ENCODE assay signal across 25 mouse cellular contexts in genomic region chr5:44197806-44198205, GRCm38 (mm10). TPM values are rescaled to one million over a fixed set of nuclear protein-coding genes. Genes with fewer than 3 reads are reported as not detected.
DNase-seq lines count a peak whose midpoint lies in the region; ATAC-seq and TF ChIP-seq lines count a peak whose summit lies in the region.
"Had no signal": no experiment of that assay in that cellular context is flagged by ENCODE, and none has a peak within 500 bp of the region (broad histone marks: within the 10 kb centered on the region; RNA-seq: fewer than 3 reads in every experiment).

No protein-coding gene starts in this region.

- no peak for ATAC-seq in limb, embryonic 11.5 days (ENCODE audit: insufficient number of reproducible peaks, low FRiP score, low TSS enrichment, low read depth)
- ATAC-seq: forebrain, embryonic 15.5 days; hindbrain, embryonic 16.5 days; intestine, embryonic 15.5 days had no signal

- DNase-seq in heart, adult 11 months, result peak; percentile 1
- no peak for DNase-seq in heart, adult 2 months
- DNase-seq in limb, embryonic 11.5 days (ENCODE audit: low spot score), result peak; percentile 16
- DNase-seq in limb, embryonic 10.5 days (ENCODE audit: low spot score), result no peak
- no peak for DNase-seq in MEL (ENCODE audit: low read depth, low spot score)
- DNase-seq in retina, postnatal 1 day, result peak; percentile 64
- no peak for DNase-seq in thymus, adult 2 months
- DNase-seq: adrenal gland, adult 8-10 months; adrenal gland, postnatal 25 days; B cell, adult 2 months; cerebellum, adult 11-12 months; cerebellum, adult 8-10 months; gastrocnemius, postnatal 25 days; heart, postnatal 14 days had no signal

- no peak for TF ChIP-seq EP300 in heart, adult 2 months (IDR thresholded peaks at IDR 0.05; ENCODE audit: insufficient read depth, low read depth, low read length)
- TF ChIP-seq EP300 in MEL (IDR thresholded peaks at IDR 0.05; ENCODE audit: low read depth in 1 of 2, low read length in 2 of 2), result no peak

- TF ChIP-seq POLR2A in heart, adult 2 months (IDR thresholded peaks at IDR 0.05; ENCODE audit: insufficient read depth, low read depth, low read length), result no peak
- no peak for TF ChIP-seq POLR2A in MEL (IDR thresholded peaks at IDR 0.05; ENCODE audit: control insufficient read depth in 1 of 2, insufficient read depth in 1 of 2, low read depth in 1 of 2, low read length in 2 of 2, poor library complexity in 1 of 2)
- no peak for TF ChIP-seq POLR2A in thymus, adult 2 months (IDR thresholded peaks at IDR 0.05; ENCODE audit: control insufficient read depth, extremely low read depth, insufficient read depth, low read length, poor library complexity)

- no peak for TF ChIP-seq CTCF in heart, adult 2 months (IDR thresholded peaks at IDR 0.05)
- no peak for TF ChIP-seq CTCF in MEL (IDR thresholded peaks at IDR 0.05 in 2 of 3, conservative IDR thresholded peaks at IDR 0.05 in 1 of 3; ENCODE audit: control insufficient read depth in 1 of 3, insufficient read depth in 1 of 3, low read depth in 2 of 3, low read length in 3 of 3, poor library complexity in 1 of 3, severe bottlenecking in 1 of 3)
- no peak for TF ChIP-seq CTCF in thymus, adult 2 months (IDR thresholded peaks at IDR 0.05; ENCODE audit: borderline replicate concordance, control insufficient read depth, extremely low read depth, insufficient read depth, low read length, poor library complexity)

- intact Hi-C loops in heart, adult 2 months (cut with DNase I), result no loop called here

- H3K4me1 ChIP-seq in heart, adult 2 months (ENCODE audit: control insufficient read depth, insufficient read depth, low read length), result no peaks in the 10 kb centered on the region
- no peaks in the 10 kb centered on the region; the same call in 1 of the 2 replicates for H3K4me1 ChIP-seq in limb, embryonic 11.5 days (ENCODE audit: control insufficient read depth, insufficient read depth, low read length)
- H3K4me1 ChIP-seq in limb, embryonic 10.5 days, result no peaks in the 10 kb centered on the region
- H3K4me1 ChIP-seq in MEL (ENCODE audit: control insufficient read depth in 1 of 2, insufficient read depth in 2 of 2, low read length in 2 of 2), result peaks cover 3 to 24% of the 10 kb centered on the region in 2 experiments
- H3K4me1 ChIP-seq in thymus, adult 2 months (replicated peaks; ENCODE audit: control insufficient read depth, insufficient read depth, low read length), result peaks cover 2% of the 10 kb centered on the region; the same call in 1 of the 2 replicates
- H3K4me1 ChIP-seq: embryonic facial prominence, embryonic 12.5 days; forebrain, embryonic 12.5 days; forebrain, embryonic 15.5 days; hindbrain, embryonic 10.5 days; hindbrain, embryonic 13.5 days; intestine, embryonic 15.5 days had no signal

- H3K36me3 ChIP-seq in heart, adult 2 months (ENCODE audit: control insufficient read depth, insufficient read depth, low read length), result peaks cover 3% of the 10 kb centered on the region
- H3K36me3 ChIP-seq in limb, embryonic 11.5 days (ENCODE audit: control insufficient read depth, insufficient read depth, low read length), result peaks cover 8% of the 10 kb centered on the region
- H3K36me3 ChIP-seq in limb, embryonic 10.5 days, result peaks cover 38% of the 10 kb centered on the region
- peaks cover 19 to 35% of the 10 kb centered on the region in 2 experiments for H3K36me3 ChIP-seq in MEL (ENCODE audit: control insufficient read depth in 1 of 2, insufficient read depth in 2 of 2, low read length in 2 of 2)
- H3K36me3 ChIP-seq in thymus, adult 2 months (ENCODE audit: control insufficient read depth, insufficient read depth, low read length), result peaks cover 51% of the 10 kb centered on the region

- no peaks in the 10 kb centered on the region for H3K27me3 ChIP-seq in heart, adult 2 months (ENCODE audit: control insufficient read depth, insufficient read depth, low read length)
- H3K27me3 ChIP-seq in limb, embryonic 11.5 days (ENCODE audit: control insufficient read depth, insufficient read depth, low read length), result no peaks in the 10 kb centered on the region
- no peaks in the 10 kb centered on the region for H3K27me3 ChIP-seq in limb, embryonic 10.5 days (ENCODE audit: low read depth, poor library complexity, severe bottlenecking)
- no peaks in the 10 kb centered on the region for H3K27me3 ChIP-seq in MEL (ENCODE audit: control insufficient read depth in 1 of 2, insufficient read depth in 2 of 2, low read length in 2 of 2)
- no peaks in the 10 kb centered on the region for H3K27me3 ChIP-seq in thymus, adult 2 months (ENCODE audit: control insufficient read depth, insufficient read depth, low read length)
- H3K27me3 ChIP-seq: CH12.LX; embryonic facial prominence, embryonic 12.5 days; forebrain, embryonic 12.5 days; forebrain, embryonic 15.5 days; heart, embryonic 12.5 days; hindbrain, embryonic 13.5 days; intestine, embryonic 15.5 days had no signal

- WGBS in heart, adult 2 months, result 68% methylated on average over 5 of the region's 5 CpGs
- 62% methylated on average over 5 of the region's 5 CpGs for WGBS in limb, embryonic 11.5 days
- WGBS in limb, embryonic 10.5 days, result 79% methylated on average over 5 of the region's 5 CpGs
- 27% methylated on average over 5 of the region's 5 CpGs for WGBS in thymus, adult 2 months

- H3K4me3 ChIP-seq in heart, adult 2 months, result no peak overlapping the region
- no peak overlapping the region for H3K4me3 ChIP-seq in limb, embryonic 11.5 days (ENCODE audit: low read depth, low read length)
- no peak overlapping the region for H3K4me3 ChIP-seq in limb, embryonic 10.5 days
- H3K4me3 ChIP-seq in MEL (ENCODE audit: control insufficient read depth in 1 of 2, insufficient read depth in 1 of 2, low read depth in 2 of 2, low read length in 2 of 2), result no peak overlapping the region
- no peak overlapping the region for H3K4me3 ChIP-seq in thymus, adult 2 months (ENCODE audit: control insufficient read depth, insufficient read depth, low read length)
- H3K4me3 ChIP-seq: embryonic facial prominence, embryonic 12.5 days; erythroblast, embryonic 14.5 days; forebrain, embryonic 12.5 days; forebrain, embryonic 15.5 days; heart, embryonic 12.5 days; hindbrain, embryonic 10.5 days; hindbrain, embryonic 13.5 days; intestine, embryonic 15.5 days had no signal

- H3K4me2 ChIP-seq in limb, embryonic 11.5 days (ENCODE audit: low read depth, severe bottlenecking), result no peak overlapping the region
- H3K4me2 ChIP-seq: embryonic facial prominence, embryonic 12.5 days; forebrain, embryonic 12.5 days; forebrain, embryonic 15.5 days; heart, embryonic 12.5 days; hindbrain, embryonic 13.5 days; intestine, embryonic 15.5 days had no signal

- H3K9ac ChIP-seq in heart, adult 2 months (ENCODE audit: low read depth, low read length), result no peak overlapping the region
- H3K9ac ChIP-seq in limb, embryonic 11.5 days (ENCODE audit: low read length), result no peak overlapping the region
- no peak overlapping the region for H3K9ac ChIP-seq in MEL (ENCODE audit: control insufficient read depth, low read depth, low read length, poor library complexity, severe bottlenecking)
- H3K9ac ChIP-seq: embryonic facial prominence, embryonic 12.5 days; forebrain, embryonic 12.5 days; forebrain, embryonic 15.5 days; heart, embryonic 12.5 days; hindbrain, embryonic 13.5 days; intestine, embryonic 15.5 days had no signal

- 0 out of 2 replicates have a peak, but pooled peaks cover 4% of the 10 kb centered on the region for H3K79me2 ChIP-seq in heart, adult 2 months (replicated peaks; ENCODE audit: control insufficient read depth, insufficient read depth, low read length)
- peaks cover 4% of the 10 kb centered on the region; the same call in 1 of the 2 replicates for H3K79me2 ChIP-seq in MEL (ENCODE audit: control insufficient read depth, insufficient read depth, low read length, poor library complexity)

- H3K27ac ChIP-seq in heart, adult 2 months, result no peak overlapping the region
- no peak overlapping the region for H3K27ac ChIP-seq in limb, embryonic 11.5 days (replicated peaks; ENCODE audit: low read depth, low read length)
- no peak overlapping the region for H3K27ac ChIP-seq in limb, embryonic 10.5 days
- H3K27ac ChIP-seq in MEL (ENCODE audit: control insufficient read depth, low read depth, low read length), result no peak overlapping the region
- no peak overlapping the region for H3K27ac ChIP-seq in thymus, adult 2 months (ENCODE audit: control insufficient read depth, insufficient read depth, low read length)
- H3K27ac ChIP-seq: embryonic facial prominence, embryonic 12.5 days; forebrain, embryonic 12.5 days; forebrain, embryonic 15.5 days; hindbrain, embryonic 10.5 days; hindbrain, embryonic 13.5 days; intestine, embryonic 15.5 days had no signal

- TF ChIP-seq RAD21 in MEL (IDR thresholded peaks at IDR 0.05; ENCODE audit: low read depth, low read length), result no peak

- H3K9me3 ChIP-seq in limb, embryonic 11.5 days (ENCODE audit: control insufficient read depth, low read length), result no peaks in the 10 kb centered on the region
- no peaks in the 10 kb centered on the region for H3K9me3 ChIP-seq in limb, embryonic 10.5 days (replicated peaks)
- H3K9me3 ChIP-seq in MEL (replicated peaks; ENCODE audit: insufficient read depth, low read length), result no peaks in the 10 kb centered on the region
- H3K9me3 ChIP-seq: embryonic facial prominence, embryonic 12.5 days; forebrain, embryonic 12.5 days; forebrain, embryonic 15.5 days; G1E; heart, embryonic 12.5 days; hindbrain, embryonic 10.5 days; hindbrain, embryonic 13.5 days; intestine, embryonic 15.5 days had no signal

TF ChIP-seq in MEL, 35 proteins besides CTCF, POLR2A, EP300 and RAD21:
- no peak for TF ChIP-seq MYB (IDR thresholded peaks at IDR 0.05; ENCODE audit: low read depth, low read length)
- no peak for TF ChIP-seq POLR2AphosphoS2 (IDR thresholded peaks at IDR 0.05; ENCODE audit: low read length)
- TF ChIP-seq SIN3A (IDR thresholded peaks at IDR 0.05; ENCODE audit: low read length), result peak; percentile 35; the same call in 1 of the 2 replicates

RNA-seq across cellular contexts. Expression of gene Tapt1, which starts 28.6 kb away (rescaled TPM):
- total RNA-seq in heart, adult 2 months (2021), result 10 to 100 TPM; 19.2 to 21.1 TPM
- 18.7 and 41.4 TPM in 2 replicates for polyA plus RNA-seq in heart, adult 2 months (2012; rRNA removed)
- 35.3 and 36.1 TPM in 2 replicates for polyA plus RNA-seq in limb, embryonic 11.5 days (2014; fragmentation: Nextera tagmentation; extraction: Ambion mirVana)
- polyA plus RNA-seq in limb, embryonic 10.5 days (2016; fragmentation: Nextera tagmentation; extraction: Ambion mirVana), result 30.5 and 32.4 TPM in 2 replicates
- 39.8 and 47.0 TPM in 2 replicates for total RNA-seq in MEL (2012; rRNA removed)
- 10 to 100 TPM in 1 of 2 experiments, not detected in 1; 64.6 TPM for polyA plus RNA-seq in MEL (2012; ENCODE audit: insufficient read depth in 1 of 2, insufficient read length in 2 of 2, low read depth in 1 of 2, low replicate concordance in 2 of 2, missing spikeins in 1 of 2)
- polyA plus RNA-seq in thymus, adult 2 months (2012; rRNA removed), result 204 and 242 TPM in 2 replicates

Comparison
In these comparisons a context has a peak if more than half of its experiments do, and no peak if none do; other contexts are left out.
1. DNase-seq: peak in heart, adult 11 months (single experiment), limb, embryonic 11.5 days (single experiment) and retina, postnatal 1 day (single experiment); none in heart, adult 2 months (0 of 2), limb, embryonic 10.5 days (single experiment), MEL (single experiment) and thymus, adult 2 months (single experiment).